ENCODE assay signal across 9 mouse cellular contexts in genomic region chr11:78182450-78182849, GRCm38 (mm10). TPM values are rescaled to one million over a fixed set of nuclear protein-coding genes. Genes with fewer than 3 reads are reported as not detected.
A peak's percentile ranks its signal among the peaks of the same experiment; 100 is the strongest.
DNase-seq lines count a peak whose midpoint lies in the region; ATAC-seq lines count a peak whose summit lies in the region.
"Had no signal": no experiment of that assay in that cellular context is flagged by ENCODE, and none has a peak within 500 bp of the region (broad histone marks: within the 10 kb centered on the region; RNA-seq: fewer than 3 reads in every experiment).

No protein-coding gene starts in this region.

- peak overlapping the region; percentile 90 for H3K4me3 ChIP-seq in kidney, embryonic 16.5 days (ENCODE audit: low read length)
- peak overlapping the region; percentile 92 for H3K4me3 ChIP-seq in brown adipose tissue, adult 24 weeks (ENCODE audit: insufficient read depth, low read depth, low read length)
- H3K4me3 ChIP-seq in hindbrain, embryonic 16.5 days (ENCODE audit: low read length), result peak overlapping the region; percentile 77
- H3K4me3 ChIP-seq in midbrain, embryonic 15.5 days, result peak overlapping the region; percentile 81

- intact Hi-C loops in left cerebral cortex, postnatal 10 days (cut with DNase I), result no loop called here

- peak overlapping the region; percentile 62 for H3K4me2 ChIP-seq in kidney, embryonic 16.5 days (replicated peaks; ENCODE audit: low read depth, low read length)
- peak overlapping the region; percentile 77 for H3K4me2 ChIP-seq in hindbrain, embryonic 16.5 days (ENCODE audit: low read length)
- H3K4me2 ChIP-seq in midbrain, embryonic 15.5 days, result peak overlapping the region; percentile 69

- peak overlapping the region; percentile 97 for H3K9ac ChIP-seq in kidney, embryonic 16.5 days (replicated peaks; ENCODE audit: low read length)
- H3K9ac ChIP-seq in hindbrain, embryonic 16.5 days (ENCODE audit: low read depth, low read length), result peak overlapping the region; percentile 87
- H3K9ac ChIP-seq in midbrain, embryonic 15.5 days, result peak overlapping the region; percentile 92

- H3K27ac ChIP-seq in kidney, embryonic 16.5 days (ENCODE audit: low read length), result peak overlapping the region; percentile 91
- H3K27ac ChIP-seq in brown adipose tissue, adult 24 weeks (replicated peaks; ENCODE audit: low read depth, low read length), result peak overlapping the region; percentile 94
- H3K27ac ChIP-seq in hindbrain, embryonic 16.5 days (ENCODE audit: low read depth, low read length), result peak overlapping the region; percentile 93
- peak overlapping the region; percentile 96; the same call in 1 of the 2 replicates for H3K27ac ChIP-seq in midbrain, embryonic 15.5 days

- ATAC-seq in kidney, embryonic 16.5 days (ENCODE audit: low FRiP score, low TSS enrichment), result no peak
- ATAC-seq in hindbrain, embryonic 16.5 days, result no peak
- no peak for ATAC-seq in midbrain, embryonic 15.5 days (replicated peaks)

- 6% methylated on average over 7 of the region's 7 CpGs for WGBS in kidney, embryonic 16.5 days
- WGBS in hindbrain, embryonic 16.5 days, result 9% methylated on average over 7 of the region's 7 CpGs
- WGBS in midbrain, embryonic 15.5 days, result 13% methylated on average over 7 of the region's 7 CpGs

- H3K27me3 ChIP-seq in kidney, embryonic 16.5 days (ENCODE audit: insufficient read depth, low read length), result no peaks in the 10 kb centered on the region
- H3K27me3 ChIP-seq in hindbrain, embryonic 16.5 days (replicated peaks; ENCODE audit: control insufficient read depth, insufficient read depth, low read length), result no peaks in the 10 kb centered on the region
- H3K27me3 ChIP-seq in midbrain, embryonic 15.5 days (replicated peaks), result no peaks in the 10 kb centered on the region

- DNase-seq in kidney, postnatal 4 days, result no peak
- no peak for DNase-seq in left cerebral cortex, postnatal 10 days (ENCODE audit: extremely low spot score in 1 of 2, low spot score in 2 of 2)
- no peak for DNase-seq in left cerebral cortex, adult 9 months (ENCODE audit: low spot score in 2 of 2)
- no peak for DNase-seq in frontal cortex, postnatal 25 days (ENCODE audit: low spot score in 2 of 2)

- H3K36me3 ChIP-seq in kidney, embryonic 16.5 days (ENCODE audit: insufficient read depth, low read length), result peaks cover 26% of the 10 kb centered on the region
- H3K36me3 ChIP-seq in hindbrain, embryonic 16.5 days (ENCODE audit: control insufficient read depth, insufficient read depth, low read length), result peaks cover 12% of the 10 kb centered on the region
- peaks cover 17% of the 10 kb centered on the region for H3K36me3 ChIP-seq in midbrain, embryonic 15.5 days (replicated peaks)

- peaks cover 53% of the 10 kb centered on the region for H3K4me1 ChIP-seq in kidney, embryonic 16.5 days (ENCODE audit: insufficient read depth, low read length)
- peaks cover 4% of the 10 kb centered on the region; the same call in 1 of the 2 replicates for H3K4me1 ChIP-seq in brown adipose tissue, adult 24 weeks (ENCODE audit: control insufficient read depth, insufficient read depth, insufficient read length, low read length)
- peaks cover 38% of the 10 kb centered on the region for H3K4me1 ChIP-seq in hindbrain, embryonic 16.5 days (ENCODE audit: control insufficient read depth, insufficient read depth, low read depth, low read length)
- H3K4me1 ChIP-seq in midbrain, embryonic 15.5 days, result peaks cover 43% of the 10 kb centered on the region

- no peaks in the 10 kb centered on the region for H3K9me3 ChIP-seq in kidney, embryonic 16.5 days (ENCODE audit: low read length)
- no peaks in the 10 kb centered on the region for H3K9me3 ChIP-seq in hindbrain, embryonic 16.5 days (ENCODE audit: control insufficient read depth, low read length)
- H3K9me3 ChIP-seq in midbrain, embryonic 15.5 days, result no peaks in the 10 kb centered on the region

RNA-seq across cellular contexts. Expression of gene Rpl23a, which starts 0.9 kb away (rescaled TPM):
- polyA plus RNA-seq in kidney, embryonic 16.5 days (2015; fragmentation: Nextera tagmentation; extraction: Ambion mirVana), result 1,090 and 1,147 TPM in 2 replicates
- 881 and 950 TPM in 2 replicates for polyA plus RNA-seq in brown adipose tissue, adult 24 weeks (2012; ENCODE audit: insufficient read depth, insufficient read length, missing spikeins)
- 662 and 677 TPM in 2 replicates for polyA plus RNA-seq in hindbrain, embryonic 16.5 days (2015; fragmentation: Nextera tagmentation; extraction: Ambion mirVana)
- 695 and 703 TPM in 2 replicates for polyA plus RNA-seq in midbrain, embryonic 15.5 days (2015; fragmentation: Nextera tagmentation; extraction: Ambion mirVana)
- 100 to 1,000 TPM; 802 to 805 TPM for total RNA-seq in left cerebral cortex, postnatal 10 days (2021)

RNA-seq across cellular contexts. Expression of gene Rab34, which starts 5.8 kb away (rescaled TPM):
- polyA plus RNA-seq in kidney, embryonic 16.5 days (2015; fragmentation: Nextera tagmentation; extraction: Ambion mirVana), result 128 and 130 TPM in 2 replicates
- polyA plus RNA-seq in brown adipose tissue, adult 24 weeks (2012; ENCODE audit: insufficient read depth, insufficient read length, missing spikeins), result 61.8 and 78.8 TPM in 2 replicates
- 57.3 and 60.3 TPM in 2 replicates for polyA plus RNA-seq in hindbrain, embryonic 16.5 days (2015; fragmentation: Nextera tagmentation; extraction: Ambion mirVana)
- 56.3 and 61.5 TPM in 2 replicates for polyA plus RNA-seq in midbrain, embryonic 15.5 days (2015; fragmentation: Nextera tagmentation; extraction: Ambion mirVana)
- 10 to 100 TPM; 37.0 to 39.8 TPM for total RNA-seq in left cerebral cortex, postnatal 10 days (2021)
- polyA plus RNA-seq: activated CD4-positive, CD25-positive, alpha-beta regulatory T cell, adult 4 months had no signal

RNA-seq across cellular contexts. Expression of gene Tlcd1, which starts 5.9 kb away (rescaled TPM):
- polyA plus RNA-seq in kidney, embryonic 16.5 days (2015; fragmentation: Nextera tagmentation; extraction: Ambion mirVana), result 35.1 and 36.1 TPM in 2 replicates
- 77.2 and 118 TPM in 2 replicates for polyA plus RNA-seq in brown adipose tissue, adult 24 weeks (2012; ENCODE audit: insufficient read depth, insufficient read length, missing spikeins)
- polyA plus RNA-seq in hindbrain, embryonic 16.5 days (2015; fragmentation: Nextera tagmentation; extraction: Ambion mirVana), result 19.7 and 20.1 TPM in 2 replicates
- polyA plus RNA-seq in midbrain, embryonic 15.5 days (2015; fragmentation: Nextera tagmentation; extraction: Ambion mirVana), result 7.4 and 7.6 TPM in 2 replicates
- total RNA-seq in left cerebral cortex, postnatal 10 days (2021), result 10 to 100 TPM; 23.8 to 27.9 TPM

RNA-seq across cellular contexts. Expression of gene Nek8, which starts 6.0 kb away (rescaled TPM):
- polyA plus RNA-seq in kidney, embryonic 16.5 days (2015; fragmentation: Nextera tagmentation; extraction: Ambion mirVana), result 27.9 and 29.1 TPM in 2 replicates
- polyA plus RNA-seq in brown adipose tissue, adult 24 weeks (2012; ENCODE audit: insufficient read depth, insufficient read length, missing spikeins), result 3.2 and 6.3 TPM in 2 replicates
- polyA plus RNA-seq in hindbrain, embryonic 16.5 days (2015; fragmentation: Nextera tagmentation; extraction: Ambion mirVana), result 7.1 and 7.7 TPM in 2 replicates
- 6.5 and 7.3 TPM in 2 replicates for polyA plus RNA-seq in midbrain, embryonic 15.5 days (2015; fragmentation: Nextera tagmentation; extraction: Ambion mirVana)
- 1 to 10 TPM; 4.8 to 5.8 TPM for total RNA-seq in left cerebral cortex, postnatal 10 days (2021)

RNA-seq across cellular contexts. Expression of gene Proca1, which starts 10.7 kb away (rescaled TPM):
- 4.5 and 4.8 TPM in 2 replicates for polyA plus RNA-seq in kidney, embryonic 16.5 days (2015; fragmentation: Nextera tagmentation; extraction: Ambion mirVana)
- 102 and 105 TPM in 2 replicates for polyA plus RNA-seq in brown adipose tissue, adult 24 weeks (2012; ENCODE audit: insufficient read depth, insufficient read length, missing spikeins)
- 2.3 and 4.0 TPM in 2 replicates for polyA plus RNA-seq in hindbrain, embryonic 16.5 days (2015; fragmentation: Nextera tagmentation; extraction: Ambion mirVana)
- polyA plus RNA-seq in midbrain, embryonic 15.5 days (2015; fragmentation: Nextera tagmentation; extraction: Ambion mirVana), result 1.7 and 2.2 TPM in 2 replicates
- 1 to 10 TPM; 3.6 to 4.7 TPM for total RNA-seq in left cerebral cortex, postnatal 10 days (2021)
